Mouse (Mus musculus) hindbrain, embryonic 13.5 days (tissue): ENCODE data around the gene Vmn1r44. TPM values are rescaled to one million over a fixed set of nuclear protein-coding genes. Genes with fewer than 3 reads are reported as not detected.
"Not testable (repeated sequence)": the region's sequence is repeated elsewhere in the genome, so short reads cannot be mapped to it uniquely, and the experiment has no call there.

ENCODE experiments used
- ATAC-seq: fragments of 200-750 bp; cut with Nextera tagmentation; 2 replicates; pipeline ENCODE4 v1.8.0; 2017; ENCODE audit warnings: moderate TSS enrichment; ENCODE audit not compliant: low FRiP score
- H3K27ac ChIP-seq: fragments of 300-500 bp; sonication (generic); 2 replicates; pipeline ENCODE4 v1.5.1; 2015; ENCODE audit warnings: inconsistent platforms, mild to moderate bottlenecking, moderate library complexity
- H3K27me3 ChIP-seq: fragments of 300-500 bp; sonication (generic); 2 replicates; pipeline ENCODE4 v1.6.1; 2015; ENCODE audit warnings: mild to moderate bottlenecking, inconsistent platforms
- H3K36me3 ChIP-seq: fragments of 300-500 bp; sonication (generic); 2 replicates; pipeline ENCODE4 v1.6.1; 2015; ENCODE audit warnings: mild to moderate bottlenecking, inconsistent platforms
- H3K4me1 ChIP-seq: fragments of 300-500 bp; sonication (generic); replicated peaks from 2 replicates; pipeline ENCODE4 v1.6.1; 2015; ENCODE audit warnings: inconsistent platforms
- H3K4me2 ChIP-seq: fragments of 300-500 bp; sonication (generic); 2 replicates; pipeline ENCODE4 v1.6.1; 2015; ENCODE audit warnings: inconsistent platforms, mild to moderate bottlenecking, moderate library complexity
- H3K4me3 ChIP-seq: fragments of 300-500 bp; sonication (generic); 2 replicates; pipeline ENCODE4 v1.5.1; 2015; ENCODE audit warnings: mild to moderate bottlenecking, inconsistent platforms
- H3K9ac ChIP-seq: fragments of 300-500 bp; sonication (generic); 2 replicates; pipeline ENCODE4 v1.6.1; 2015; ENCODE audit warnings: mild to moderate bottlenecking, inconsistent platforms
- H3K9me3 ChIP-seq: fragments of 300-500 bp; sonication (generic); 2 replicates; pipeline ENCODE4 v1.6.1; 2016; ENCODE audit warnings: inconsistent platforms
- WGBS: fragments of 180-500 bp; shearing (Covaris S2); methylation state at CpG from one replicate; pipeline ENCODE4 v1.1.7; 2015; 5-methylcytosine and 5-hydroxymethylcytosine counted together
- polyA plus RNA-seq: library from polyadenylated mRNA; unstranded; fragments of >200 nt; fragmentation: Nextera tagmentation; extraction: Ambion mirVana; gene quantifications from 2 replicates; pipeline ENCODE4 v1.2.1, GENCODE M21; 2015

Vmn1r44 gene
- not detected in 2 replicates for polyA plus RNA-seq

GRCm38 (mm10) chr6:89883360-89883759, at the start of gene Vmn1r44:
Vmn1r44 (plus strand) TSS chr6:89883660.
- no peak for ATAC-seq
- H3K36me3 ChIP-seq = no peaks in the 10 kb centered on the region
- 89% methylated on average over 1 of the region's 1 CpGs for WGBS
- H3K27ac ChIP-seq = no peak within 1 kb of the TSS
- H3K9me3 ChIP-seq = no peaks in the 10 kb centered on the region; the same call in 1 of the 2 replicates
- no peak within 1 kb of the TSS for H3K4me2 ChIP-seq
- H3K4me3 ChIP-seq = no peak within 1 kb of the TSS
- H3K27me3 ChIP-seq = no peaks in the 10 kb centered on the region
- no peak within 1 kb of the TSS for H3K9ac ChIP-seq
- H3K4me1 ChIP-seq = no peaks in the 10 kb centered on the region

DNA sequence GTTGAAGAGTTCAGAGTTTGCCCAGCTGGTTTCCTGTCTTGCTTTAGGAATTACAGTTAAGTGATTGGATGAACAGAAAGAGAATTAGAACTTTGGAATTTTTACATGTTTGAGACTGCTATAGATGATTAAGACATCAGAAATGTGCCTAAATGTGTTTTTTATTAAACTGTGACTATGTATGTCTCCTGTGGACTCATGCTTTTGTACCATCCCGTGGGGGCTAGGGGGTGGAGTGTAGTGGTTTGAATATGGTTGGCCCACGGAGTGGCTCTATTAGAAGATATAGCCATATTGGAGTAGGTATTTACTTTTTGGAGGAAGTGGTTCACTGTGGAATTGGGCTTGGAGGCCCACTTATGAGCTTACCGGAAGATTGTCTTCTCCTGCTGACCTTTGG, 25.9 kb upstream of the Vmn1r44 start:
- Histone ChIP-seq H3K4me3 (no peak overlapping the region), H3K36me3 (no peaks in the 10 kb centered on the region), H3K4me1 (no peaks in the 10 kb centered on the region), H3K27me3 (no peaks in the 10 kb centered on the region), H3K9me3 (peaks cover 21% of the 10 kb centered on the region; the same call in 1 of the 2 replicates), H3K4me2 (no peak overlapping the region), H3K27ac (no peak overlapping the region), H3K9ac (no peak overlapping the region)
- ATAC-seq = no peak
- WGBS = 84% methylated on average over 3 of the region's 3 CpGs

DNA sequence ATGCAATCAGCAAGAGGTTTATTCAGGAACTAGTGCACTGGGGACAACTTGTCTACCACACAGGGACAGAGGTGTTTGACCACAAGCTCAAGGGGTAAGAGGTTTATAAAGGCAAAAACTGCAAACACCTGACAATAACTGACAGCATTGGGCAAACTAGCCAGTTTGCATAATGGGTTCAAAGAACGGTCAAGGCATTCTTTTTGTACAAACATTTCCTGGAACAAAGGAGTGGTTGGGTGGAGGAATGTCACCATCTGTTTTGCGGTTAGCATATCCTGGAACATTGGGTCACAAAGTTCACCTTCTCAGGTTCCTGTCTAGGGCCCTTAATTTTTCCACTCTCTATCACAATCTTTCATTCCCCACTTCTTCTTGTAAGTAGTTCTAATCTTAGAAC, 23.6 kb upstream of the Vmn1r44 start:
- Histone ChIP-seq H3K27ac (no peak overlapping the region), H3K4me2 (no peak overlapping the region), H3K4me3 (no peak overlapping the region), H3K9ac (no peak overlapping the region), H3K4me1 (no peaks in the 10 kb centered on the region), H3K27me3 (no peaks in the 10 kb centered on the region), H3K9me3 (peaks cover 23% of the 10 kb centered on the region; the same call in 1 of the 2 replicates), H3K36me3 (no peaks in the 10 kb centered on the region)
- 86% methylated on average over 2 of the region's 2 CpGs for WGBS
- ATAC-seq = no peak

GRCm38 (mm10) chr6:89863792-89864191, 19.7 kb upstream of the Vmn1r44 start:
- no peak overlapping the region for H3K27ac ChIP-seq
- peaks cover 40% of the 10 kb centered on the region; the same call in 1 of the 2 replicates for H3K9me3 ChIP-seq
- H3K4me2 ChIP-seq = no peak overlapping the region
- no peak for ATAC-seq
- H3K9ac ChIP-seq = no peak overlapping the region
- no peaks in the 10 kb centered on the region for H3K27me3 ChIP-seq
- H3K4me3 ChIP-seq = no peak overlapping the region
- H3K4me1 ChIP-seq = no peaks in the 10 kb centered on the region
- WGBS = 79% methylated on average over 4 of the region's 4 CpGs
- H3K36me3 ChIP-seq = no peaks in the 10 kb centered on the region

- Histone ChIP-seq H3K27me3 (no peaks in the 10 kb centered on the region), H3K9me3 (peaks cover 22% of the 10 kb centered on the region; the same call in 1 of the 2 replicates), H3K27ac (no peak overlapping the region), H3K4me2 (no peak overlapping the region), H3K9ac (no peak overlapping the region), H3K36me3 (no peaks in the 10 kb centered on the region), H3K4me1 (no peaks in the 10 kb centered on the region), H3K4me3 (no peak overlapping the region)
- WGBS = 89% methylated on average over 2 of the region's 2 CpGs
- no peak for ATAC-seq
Measured at GRCm38 (mm10) chr6:89867276-89867675, 16.2 kb upstream of the Vmn1r44 start.

DNA sequence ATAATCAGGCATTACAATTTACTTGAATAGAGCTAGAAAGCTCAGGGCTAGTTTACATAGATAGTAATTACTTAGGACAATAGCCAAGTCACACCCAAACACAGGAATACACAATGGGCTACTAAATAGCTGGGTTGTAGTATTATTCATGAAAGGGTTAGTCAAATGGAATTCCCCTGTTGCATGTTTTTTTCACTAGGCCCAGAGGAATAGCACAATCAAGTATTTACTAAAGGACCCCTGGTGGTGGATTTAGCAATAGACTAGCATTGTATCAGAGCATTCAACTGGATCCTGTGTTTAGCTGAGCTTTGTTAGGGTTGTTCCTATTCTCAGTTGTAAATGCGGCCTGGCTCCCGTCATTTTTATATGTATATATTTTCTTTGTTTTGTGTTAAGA, 15.5 kb upstream of the Vmn1r44 start:
- Histone ChIP-seq H3K9me3 (peaks cover 22% of the 10 kb centered on the region; the same call in 1 of the 2 replicates), H3K4me3 (no peak overlapping the region), H3K27me3 (no peaks in the 10 kb centered on the region), H3K27ac (no peak overlapping the region), H3K4me2 (no peak overlapping the region), H3K9ac (no peak overlapping the region), H3K4me1 (no peaks in the 10 kb centered on the region), H3K36me3 (no peaks in the 10 kb centered on the region)
- no peak for ATAC-seq
- 93% methylated on average over 2 of the region's 2 CpGs for WGBS

DNA sequence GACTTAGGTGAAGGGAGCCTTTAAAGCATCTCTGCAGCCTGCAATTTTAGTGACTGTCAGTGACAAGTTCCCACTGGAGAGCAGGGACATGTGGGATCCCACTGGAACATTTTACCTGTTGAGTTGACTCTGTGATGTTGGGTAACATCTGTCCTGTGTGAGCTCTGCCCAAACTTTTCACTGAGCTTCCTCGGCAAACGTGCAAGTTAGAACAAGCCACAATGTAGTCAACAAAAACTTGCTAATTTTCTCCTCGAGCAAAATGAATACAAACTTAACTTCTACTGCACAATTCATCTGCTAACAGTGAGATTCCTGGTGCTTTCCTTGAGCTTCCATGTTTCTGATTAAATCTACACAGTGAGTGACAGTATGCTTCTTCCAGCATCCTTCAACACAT, 7.1 kb upstream of the Vmn1r44 start, which contains the start of the genes Vmn1r42 and Vmn1r43:
Gene Vmn1r42, minus strand, starts transcription at position 101 of the 400 bp plus-strand sequence.
Gene Vmn1r43, minus strand, starts transcription at position 101 of the 400 bp plus-strand sequence.
- H3K4me1 ChIP-seq, H3K9me3 ChIP-seq, H3K27me3 ChIP-seq, ATAC-seq, H3K27ac ChIP-seq, H3K9ac ChIP-seq, H3K4me3 ChIP-seq, H3K4me2 ChIP-seq, H3K36me3 ChIP-seq: not testable (repeated sequence)
- 82% methylated on average over 3 of the region's 3 CpGs for WGBS

DNA sequence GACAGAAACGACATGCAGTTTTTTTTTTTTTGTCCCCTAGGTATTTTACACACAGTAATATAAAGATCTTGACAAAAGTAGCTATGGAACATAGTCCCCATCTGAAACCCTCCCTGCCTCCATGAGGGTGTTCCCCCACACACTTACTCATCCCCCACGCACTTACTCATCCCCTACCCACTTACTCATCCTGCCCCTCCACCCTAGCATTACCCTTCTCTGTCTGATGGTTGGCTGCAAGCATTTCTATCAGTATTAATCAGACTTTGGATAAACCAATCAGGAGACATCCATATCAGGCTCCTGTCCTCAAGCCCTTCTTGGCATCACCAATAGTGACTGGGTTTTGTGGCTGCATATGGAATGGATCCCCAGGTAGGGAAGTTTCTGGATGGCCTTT, 6.5 kb upstream of the Vmn1r44 start:
- ATAC-seq = no peak
- no peak overlapping the region for H3K9ac ChIP-seq
- H3K4me3 ChIP-seq = no peak overlapping the region
- H3K27ac ChIP-seq = no peak overlapping the region
- no peaks in the 10 kb centered on the region for H3K36me3 ChIP-seq
- H3K4me2 ChIP-seq = no peak overlapping the region
- H3K27me3 ChIP-seq = no peaks in the 10 kb centered on the region
- no peaks in the 10 kb centered on the region for H3K9me3 ChIP-seq
- no peaks in the 10 kb centered on the region for H3K4me1 ChIP-seq
- WGBS = 77% methylated on average over 2 of the region's 2 CpGs

DNA sequence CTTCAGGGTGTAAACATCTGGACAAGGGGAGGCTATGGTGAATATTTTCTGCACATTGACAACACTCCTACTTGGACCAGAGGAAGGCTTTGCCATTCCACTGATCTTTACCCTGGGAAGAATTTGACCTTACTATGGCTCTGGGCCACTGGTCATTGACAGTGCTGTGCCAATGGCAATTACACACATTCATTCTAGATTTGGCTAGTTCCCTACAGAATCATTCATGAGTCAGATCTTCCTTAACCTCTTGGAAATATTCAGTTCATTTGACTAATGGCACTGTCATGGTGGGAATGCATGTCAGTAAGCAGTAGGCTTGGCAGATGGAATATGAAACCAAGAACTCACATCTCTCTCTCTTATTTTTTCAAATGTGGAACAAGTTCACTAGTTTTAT, 2.6 kb upstream of the Vmn1r44 start:
- H3K9me3 ChIP-seq = no peaks in the 10 kb centered on the region
- H3K36me3 ChIP-seq = no peaks in the 10 kb centered on the region
- H3K27ac ChIP-seq = no peak overlapping the region
- H3K27me3 ChIP-seq = no peaks in the 10 kb centered on the region
- no peak for ATAC-seq
- no peak overlapping the region for H3K9ac ChIP-seq
- H3K4me2 ChIP-seq = no peak overlapping the region
- H3K4me1 ChIP-seq = no peaks in the 10 kb centered on the region
- no peak overlapping the region for H3K4me3 ChIP-seq

- Histone ChIP-seq H3K4me3 (no peak overlapping the region), H3K4me1 (no peaks in the 10 kb centered on the region), H3K4me2 (no peak overlapping the region), H3K9me3 (peaks cover 3% of the 10 kb centered on the region; the same call in 1 of the 2 replicates), H3K36me3 (no peaks in the 10 kb centered on the region), H3K27ac (no peak overlapping the region), H3K9ac (no peak overlapping the region), H3K27me3 (no peaks in the 10 kb centered on the region)
- no peak for ATAC-seq
- 48% methylated on average over 2 of the region's 2 CpGs for WGBS
Measured at GRCm38 (mm10) chr6:89883812-89884211, 352 bp downstream of the Vmn1r44 start.

- not testable (repeated sequence) for H3K4me1 ChIP-seq, H3K27me3 ChIP-seq, ATAC-seq, H3K4me2 ChIP-seq, H3K4me3 ChIP-seq, H3K9me3 ChIP-seq, H3K27ac ChIP-seq, H3K9ac ChIP-seq, H3K36me3 ChIP-seq
- 95% methylated on average over 2 of the region's 2 CpGs for WGBS
Measured at GRCm38 (mm10) chr6:89940498-89940897, 57.0 kb downstream of the Vmn1r44 start, which contains the start of gene Vmn1r45. Vmn1r45 (minus strand) TSS chr6:89940598.

- no peaks in the 10 kb centered on the region for H3K9me3 ChIP-seq
- H3K9ac ChIP-seq = no peak overlapping the region
- no peak for ATAC-seq
- no peaks in the 10 kb centered on the region for H3K36me3 ChIP-seq
- no peak overlapping the region for H3K27ac ChIP-seq
- no peaks in the 10 kb centered on the region for H3K27me3 ChIP-seq
- no peak overlapping the region for H3K4me2 ChIP-seq
- no peaks in the 10 kb centered on the region for H3K4me1 ChIP-seq
- 83% methylated on average over 2 of the region's 2 CpGs for WGBS
- H3K4me3 ChIP-seq = no peak overlapping the region
Measured at GRCm38 (mm10) chr6:89940926-89941325, 57.5 kb downstream of the Vmn1r44 start.
